Mouse (Mus musculus): ENCODE measurements at regions not wholly inside any gene's neighbourhood (a gene's known extent, or its start where the extent isn't known, plus 50 kb on each side); places are given as distances from the start of the nearest gene placed in this dataset.

- TF ChIP-seq POLR2A (IDR thresholded peaks at IDR 0.05; ENCODE audit: insufficient read depth, low read depth, low read length): 0 out of 2 replicates have a peak, but pooled peaks have one; percentile 5
- no peak for TF ChIP-seq CTCF (IDR thresholded peaks at IDR 0.05)
- 0 out of 2 replicates have a peak, but pooled peaks have one; percentile 49 for TF ChIP-seq EP300 (IDR thresholded peaks at IDR 0.05; ENCODE audit: insufficient read depth, low read depth, low read length)
These were observed 137.9 kb upstream of the Mpdz start for GRCm38 (mm10) chr4:81580553-81580952.
